Mouse (Mus musculus) heart, embryonic 11.5 days (tissue): ENCODE data around the gene Gm10300. TPM values are rescaled to one million over a fixed set of nuclear protein-coding genes. Genes with fewer than 3 reads are reported as not detected.

Experiments
- ATAC-seq: fragments of 200-750 bp; cut with Nextera tagmentation; replicated peaks from 2 replicates; pipeline ENCODE4 v1.8.0; 2017; ENCODE audit warnings: moderate library complexity; ENCODE audit not compliant: insufficient number of reproducible peaks, low FRiP score, low TSS enrichment
- H3K27ac ChIP-seq: fragments of 300-500 bp; sonication (generic); 2 replicates; pipeline ENCODE4 v1.5.1; 2014; ENCODE audit warnings: mild to moderate bottlenecking, low read depth, low read length
- H3K27me3 ChIP-seq: fragments of 300-500 bp; sonication (generic); 2 replicates; pipeline ENCODE4 v1.6.1; 2014; ENCODE audit warnings: mild to moderate bottlenecking, low read length, mixed read lengths; ENCODE audit not compliant: control insufficient read depth, insufficient read depth
- H3K36me3 ChIP-seq: fragments of 300-500 bp; sonication (generic); 2 replicates; pipeline ENCODE4 v1.6.1; 2014; ENCODE audit warnings: mild to moderate bottlenecking, low read length, moderate library complexity, mixed read lengths; ENCODE audit not compliant: control insufficient read depth, insufficient read depth
- H3K4me1 ChIP-seq: fragments of 300-500 bp; sonication (generic); 2 replicates; pipeline ENCODE4 v1.6.1; 2014; ENCODE audit warnings: low read length; ENCODE audit not compliant: control insufficient read depth, insufficient read depth
- H3K4me2 ChIP-seq: fragments of 300-500 bp; sonication (generic); 2 replicates; pipeline ENCODE4 v1.6.1; 2014; ENCODE audit warnings: mild to moderate bottlenecking, moderate library complexity
- H3K4me3 ChIP-seq: fragments of 300-500 bp; sonication (generic); 2 replicates; pipeline ENCODE4 v1.5.1; 2014; ENCODE audit warnings: low read depth, low read length
- H3K9ac ChIP-seq: fragments of 300-500 bp; sonication (generic); 2 replicates; pipeline ENCODE4 v1.6.1; 2014; ENCODE audit warnings: mild to moderate bottlenecking, low read depth, low read length, moderate library complexity
- H3K9me3 ChIP-seq: fragments of 300-500 bp; sonication (generic); replicated peaks from 2 replicates; pipeline ENCODE4 v1.6.1; 2016; ENCODE audit warnings: low read length; ENCODE audit not compliant: control insufficient read depth
- WGBS: fragments of 180-500 bp; shearing (Covaris S2); extraction: QIAGEN DNeasy Blood & Tissue Kit; methylation state at CpG from one replicate; pipeline ENCODE4 v1.1.7; 2014; ENCODE audit not compliant: insufficient replicate concordance; 5-methylcytosine and 5-hydroxymethylcytosine counted together
- polyA plus RNA-seq: library from polyadenylated mRNA; unstranded; fragments of >200 nt; fragmentation: Nextera tagmentation; extraction: Ambion mirVana; gene quantifications from 2 replicates; pipeline ENCODE4 v1.2.1, GENCODE M21; 2014

The Gm10300 gene
- polyA plus RNA-seq, 1 experiment from 2014 or later = 0.20 TPM

DNA sequence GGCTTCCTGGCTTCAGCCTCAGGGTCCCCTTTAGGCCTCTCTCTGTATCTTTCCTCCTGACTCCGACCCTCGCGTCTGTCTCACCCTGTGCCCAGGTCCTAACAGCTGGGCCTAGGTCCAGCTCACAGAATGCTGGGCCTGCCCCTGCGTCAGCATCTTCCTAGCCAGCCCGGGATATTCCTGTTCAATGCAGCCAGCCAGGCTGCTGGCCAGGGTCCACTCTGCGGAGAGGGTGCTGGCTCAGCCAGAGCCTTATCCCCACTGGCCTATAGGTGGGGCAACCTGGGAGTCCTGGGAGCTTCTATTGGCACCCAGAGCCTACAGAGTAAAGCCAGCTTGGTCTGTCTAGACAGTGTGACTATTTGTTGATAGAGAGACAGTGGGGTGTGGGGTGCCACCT lies 1.6 kb upstream of the Gm10300 start:
- Histone ChIP-seq H3K27me3 (no peaks in the 10 kb centered on the region), H3K4me3 (peak overlapping the region; percentile 88), H3K4me2 (peak overlapping the region; percentile 92), H3K9me3 (no peaks in the 10 kb centered on the region), H3K4me1 (peaks cover 59% of the 10 kb centered on the region), H3K27ac (no peak overlapping the region; the same call in 1 of the 2 replicates), H3K36me3 (no peaks in the 10 kb centered on the region), H3K9ac (peak overlapping the region; percentile 67; the same call in 1 of the 2 replicates)
- ATAC-seq = no peak
- WGBS = 60% methylated on average over 6 of the region's 6 CpGs

DNA sequence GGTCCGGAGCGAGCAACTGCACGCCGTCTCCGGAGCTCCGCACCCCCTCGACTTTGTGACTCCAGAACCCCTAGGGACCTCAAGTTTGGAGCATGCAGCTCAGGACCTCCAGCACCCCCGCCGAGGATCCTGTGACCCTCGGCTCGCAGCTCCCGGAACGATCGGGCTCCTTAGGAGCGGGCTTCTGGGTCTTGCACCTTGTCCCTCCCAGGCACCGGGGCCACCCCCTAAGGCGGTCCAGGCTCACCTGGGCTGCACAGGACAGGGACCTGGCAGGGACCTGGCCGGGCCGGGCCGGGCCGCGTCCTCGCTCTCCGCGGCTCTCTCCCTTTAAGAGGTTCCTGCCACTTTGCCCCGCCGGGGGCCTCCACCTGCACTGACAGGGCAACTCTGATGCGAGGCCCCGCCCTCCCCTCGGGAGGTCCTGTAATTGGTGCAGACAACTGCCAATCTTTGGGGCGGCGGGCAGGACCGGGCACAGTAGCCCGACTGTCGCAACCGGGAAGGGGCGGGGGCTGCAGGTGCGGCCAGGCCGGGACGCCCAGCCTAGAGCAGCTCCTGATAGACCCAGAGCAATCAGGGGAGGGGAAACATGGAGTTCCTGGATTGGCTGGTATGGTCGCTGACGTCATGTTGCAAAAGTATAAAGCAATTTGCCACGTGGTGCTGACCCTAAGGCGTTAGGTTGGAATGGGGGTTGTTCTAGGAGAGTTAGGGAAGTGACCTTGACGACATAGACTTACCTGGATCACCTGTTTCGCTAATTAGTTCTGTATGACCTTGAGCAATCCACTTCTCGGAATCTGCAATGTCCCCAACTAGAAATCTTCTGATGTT lies 654 bp downstream of the Gm10300 start, which contains the start of gene Epb41:
Gene Epb41, minus strand, starts transcription at position 389 of the 837 bp plus-strand sequence.
- ATAC-seq = peak; percentile 90
- WGBS = 1% methylated on average over 47 of the region's 47 CpGs
- H3K27me3 ChIP-seq = no peaks in the 10 kb centered on the region
- peaks cover 57% of the 10 kb centered on the region for H3K4me1 ChIP-seq
- H3K9me3 ChIP-seq = no peaks in the 10 kb centered on the region
- H3K4me2 ChIP-seq = peak within 1 kb of the TSS; percentile 92
- peak within 1 kb of the TSS; percentile 87 for H3K27ac ChIP-seq
- no peaks in the 10 kb centered on the region for H3K36me3 ChIP-seq
- peak within 1 kb of the TSS; percentile 88 for H3K4me3 ChIP-seq
- peak within 1 kb of the TSS; percentile 91 for H3K9ac ChIP-seq

DNA sequence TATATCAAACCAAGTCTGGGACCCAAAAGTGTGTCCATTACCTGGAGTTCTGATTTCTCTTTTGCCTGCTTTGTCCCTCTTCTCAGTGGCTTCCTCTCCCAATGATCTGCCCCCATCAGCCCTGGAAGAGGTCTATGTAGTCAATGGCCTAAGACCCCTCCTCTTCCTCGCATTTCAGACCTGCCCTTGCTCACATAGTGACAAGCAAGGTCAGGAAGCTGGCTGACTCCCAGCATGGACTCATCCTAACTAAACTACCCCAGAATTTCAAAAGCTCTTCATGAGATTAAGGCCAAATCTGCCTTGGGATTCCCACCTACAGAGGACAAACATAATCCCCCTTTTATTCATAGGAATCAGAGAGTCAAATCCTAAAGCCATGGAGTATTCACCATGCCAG lies 1.3 kb downstream of the Gm10300 start:
- no peak for ATAC-seq
- H3K27ac ChIP-seq = peak overlapping the region; percentile 87
- no peaks in the 10 kb centered on the region for H3K27me3 ChIP-seq
- 42% methylated on average over 1 of the region's 1 CpGs for WGBS
- H3K4me2 ChIP-seq = peak overlapping the region; percentile 92
- H3K36me3 ChIP-seq = no peaks in the 10 kb centered on the region
- H3K4me1 ChIP-seq = peaks cover 52% of the 10 kb centered on the region
- H3K9ac ChIP-seq = no peak overlapping the region
- H3K9me3 ChIP-seq = no peaks in the 10 kb centered on the region
- 0 out of 2 replicates have a peak overlapping the region, but pooled peaks have one; percentile 88 for H3K4me3 ChIP-seq

- Histone ChIP-seq H3K9ac (peak overlapping the region; percentile 2; the same call in 1 of the 2 replicates), H3K36me3 (no peaks in the 10 kb centered on the region), H3K27ac (peak overlapping the region; percentile 87), H3K4me1 (peaks cover 44% of the 10 kb centered on the region), H3K4me2 (peak overlapping the region; percentile 92), H3K4me3 (peak overlapping the region; percentile 15; the same call in 1 of the 2 replicates), H3K27me3 (no peaks in the 10 kb centered on the region), H3K9me3 (no peaks in the 10 kb centered on the region)
- peak; percentile 67 for ATAC-seq
- WGBS = 14% methylated on average over 20 of the region's 20 CpGs
Measured at GRCm38 (mm10) chr4:132076480-132077405, 2.2 kb downstream of the Gm10300 start.

DNA sequence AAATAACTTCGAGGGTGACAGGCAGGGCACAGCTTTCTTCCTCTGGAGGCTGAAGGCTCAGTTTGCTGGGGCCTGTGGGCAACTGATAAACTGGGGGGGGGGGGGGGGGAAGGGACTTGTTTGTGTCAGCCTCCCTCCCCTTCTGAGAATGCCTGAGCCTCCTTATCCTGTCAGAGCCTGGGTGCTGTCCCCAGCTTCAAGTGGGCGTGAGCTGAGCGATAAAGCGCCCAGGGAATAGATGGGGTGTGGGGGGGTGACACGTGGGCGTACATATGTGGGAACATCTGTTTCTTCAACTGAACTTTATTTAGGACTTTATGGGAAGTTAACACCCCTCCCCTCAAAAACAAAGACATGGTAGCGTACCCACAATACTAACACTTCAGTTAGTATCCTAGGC lies 2.9 kb downstream of the Gm10300 start:
- peaks cover 42% of the 10 kb centered on the region for H3K4me1 ChIP-seq
- no peaks in the 10 kb centered on the region for H3K36me3 ChIP-seq
- 25% methylated on average over 7 of the region's 7 CpGs for WGBS
- H3K4me2 ChIP-seq = peak overlapping the region; percentile 92
- H3K9me3 ChIP-seq = no peaks in the 10 kb centered on the region
- ATAC-seq = peak; percentile 51
- H3K27ac ChIP-seq = peak overlapping the region; percentile 87
- no peaks in the 10 kb centered on the region for H3K27me3 ChIP-seq
- peak overlapping the region; percentile 2; the same call in 1 of the 2 replicates for H3K9ac ChIP-seq
- 0 out of 2 replicates have a peak overlapping the region, but pooled peaks have one; percentile 15 for H3K4me3 ChIP-seq

DNA sequence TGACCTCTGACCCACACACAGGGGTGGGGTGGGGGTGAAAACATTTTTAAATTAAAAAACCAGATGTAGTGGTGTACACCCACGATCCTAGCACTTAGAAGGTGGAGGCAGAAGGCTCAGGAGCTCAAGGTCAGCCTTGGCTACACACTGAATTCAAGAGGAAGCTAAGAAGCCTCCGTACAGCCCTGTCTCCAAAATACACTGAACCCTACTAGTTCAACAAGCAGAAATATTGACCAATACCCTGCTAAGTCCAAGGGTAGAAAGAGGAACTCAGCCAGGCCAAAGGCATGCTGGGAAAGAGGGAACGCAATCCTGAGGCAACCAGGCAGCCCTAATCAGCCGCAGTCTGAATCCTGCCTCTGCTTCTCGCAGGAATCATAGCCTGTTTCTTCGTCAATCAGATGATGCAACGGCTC lies 3.8 kb downstream of the Gm10300 start:
- Histone ChIP-seq H3K9me3 (no peaks in the 10 kb centered on the region), H3K27me3 (no peaks in the 10 kb centered on the region), H3K9ac (no peak overlapping the region; the same call in 1 of the 2 replicates), H3K4me3 (no peak overlapping the region), H3K36me3 (no peaks in the 10 kb centered on the region), H3K27ac (peak overlapping the region; percentile 87), H3K4me1 (peaks cover 37% of the 10 kb centered on the region), H3K4me2 (peak overlapping the region; percentile 5; the same call in 1 of the 2 replicates)
- ATAC-seq = no peak
- WGBS = 50% methylated on average over 7 of the region's 7 CpGs

GRCm38 (mm10) chr4:132079555-132080275 lies 5.2 kb downstream of the Gm10300 start:
- Histone ChIP-seq H3K27me3 (no peaks in the 10 kb centered on the region), H3K27ac (no peak overlapping the region), H3K4me3 (no peak overlapping the region), H3K9ac (no peak overlapping the region), H3K4me1 (peaks cover 34% of the 10 kb centered on the region), H3K4me2 (0 out of 2 replicates have a peak overlapping the region, but pooled peaks have one; percentile 31), H3K9me3 (no peaks in the 10 kb centered on the region), H3K36me3 (no peaks in the 10 kb centered on the region)
- ATAC-seq = no peak
- 10% methylated on average over 19 of the region's 19 CpGs for WGBS
